Mouse (Mus musculus): Measurements from ENCODE around the gene Krtap8-1. TPM values are rescaled to one million over a fixed set of nuclear protein-coding genes. Genes with fewer than 3 reads are reported as not detected.

Gene Krtap8-1
- polyA plus RNA-seq, 1 experiment from 2014 or later, result not detected

DNA sequence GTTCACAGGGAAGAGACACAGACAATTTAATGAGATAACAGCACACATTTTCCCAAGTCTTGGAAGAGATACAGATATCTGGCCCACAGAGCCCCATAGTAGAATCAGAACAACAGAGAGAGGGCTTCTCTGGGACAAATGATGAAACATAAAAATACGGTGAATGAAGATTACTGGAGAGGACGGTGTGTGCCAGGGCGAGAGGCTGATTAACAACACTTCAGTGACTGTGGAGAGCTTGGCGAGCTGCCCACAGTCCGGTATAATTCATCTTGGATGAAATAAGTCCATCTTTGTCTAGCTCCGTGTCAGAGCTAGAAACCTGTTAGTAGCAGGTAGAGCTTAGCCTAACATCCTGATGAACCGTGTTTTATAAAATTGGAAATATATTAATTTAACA, 25.7 kb upstream of the Krtap8-1 start:
- Histone ChIP-seq H3K27ac (ENCODE audit: low read depth, low read length) (no peak overlapping the region), H3K9ac (ENCODE audit: low read length) (no peak overlapping the region), H3K4me2 (ENCODE audit: low read depth) (no peak overlapping the region), H3K9me3 (ENCODE audit: control insufficient read depth, low read length) (no peaks in the 10 kb centered on the region), H3K27me3 (ENCODE audit: control insufficient read depth, insufficient read depth, low read length) (no peaks in the 10 kb centered on the region), H3K4me3 (ENCODE audit: low read depth, low read length) (no peak overlapping the region), H3K36me3 (ENCODE audit: control insufficient read depth, insufficient read depth, low read length) (no peaks in the 10 kb centered on the region), H3K4me1 (ENCODE audit: control insufficient read depth, insufficient read depth, low read length) (no peaks in the 10 kb centered on the region)
- 89% methylated on average over 7 of the region's 7 CpGs for WGBS
- DNase-seq (ENCODE audit: low spot score) (no peak), ATAC-seq (ENCODE audit: insufficient read depth, low FRiP score, low TSS enrichment) (no peak)

GRCm38 (mm10) chr16:89508223-89508622, 20.5 kb upstream of the Krtap8-1 start, which contains the start of gene Krtap7-1:
TSS of gene Krtap7-1 (minus strand) at chr16:89508323.
- Histone ChIP-seq H3K9ac (ENCODE audit: low read length) (no peak within 1 kb of the TSS), H3K27me3 (ENCODE audit: control insufficient read depth, insufficient read depth, low read length) (no peaks in the 10 kb centered on the region), H3K36me3 (ENCODE audit: control insufficient read depth, insufficient read depth, low read length) (no peaks in the 10 kb centered on the region), H3K4me3 (ENCODE audit: low read depth, low read length) (no peak within 1 kb of the TSS), H3K4me1 (ENCODE audit: control insufficient read depth, insufficient read depth, low read length) (no peaks in the 10 kb centered on the region), H3K27ac (ENCODE audit: low read depth, low read length) (no peak within 1 kb of the TSS), H3K4me2 (ENCODE audit: low read depth) (no peak within 1 kb of the TSS), H3K9me3 (ENCODE audit: control insufficient read depth, low read length) (no peaks in the 10 kb centered on the region)
- ATAC-seq (ENCODE audit: insufficient read depth, low FRiP score, low TSS enrichment), result no peak
- WGBS, result 88% methylated on average over 4 of the region's 4 CpGs
- DNase-seq (ENCODE audit: low spot score), result no peak

DNA sequence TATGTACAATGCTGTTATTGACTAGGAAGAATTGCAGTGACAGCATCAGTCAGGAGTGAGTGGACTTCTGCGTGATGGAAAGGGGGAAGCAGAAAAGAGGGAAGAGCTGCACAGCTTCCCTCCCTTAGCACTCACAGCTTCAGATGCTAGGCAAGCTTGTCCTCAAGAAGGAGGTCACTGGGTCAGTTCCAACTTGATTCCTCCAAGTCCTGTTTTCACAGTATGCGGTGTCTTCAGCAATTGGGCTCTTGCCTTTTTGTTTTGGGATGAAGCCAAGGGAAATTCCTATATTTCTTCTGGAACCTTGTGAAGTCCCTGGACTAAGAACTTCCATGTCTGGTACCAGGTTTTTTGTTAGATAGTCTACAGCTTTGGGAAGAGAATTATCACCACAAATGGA, 15.8 kb upstream of the Krtap8-1 start:
- H3K4me2 ChIP-seq (ENCODE audit: low read depth), result no peak overlapping the region
- 76% methylated on average over 2 of the region's 2 CpGs for WGBS
- H3K36me3 ChIP-seq (ENCODE audit: control insufficient read depth, insufficient read depth, low read length), result no peaks in the 10 kb centered on the region
- DNase-seq (ENCODE audit: low spot score) (no peak), ATAC-seq (ENCODE audit: insufficient read depth, low FRiP score, low TSS enrichment) (no peak)
- H3K9ac ChIP-seq (ENCODE audit: low read length), result no peak overlapping the region
- no peaks in the 10 kb centered on the region for H3K4me1 ChIP-seq (ENCODE audit: control insufficient read depth, insufficient read depth, low read length)
- H3K9me3 ChIP-seq (ENCODE audit: control insufficient read depth, low read length), result no peaks in the 10 kb centered on the region
- H3K27ac ChIP-seq (ENCODE audit: low read depth, low read length), result no peak overlapping the region
- no peaks in the 10 kb centered on the region for H3K27me3 ChIP-seq (ENCODE audit: control insufficient read depth, insufficient read depth, low read length)
- no peak overlapping the region for H3K4me3 ChIP-seq (ENCODE audit: low read depth, low read length)

DNA sequence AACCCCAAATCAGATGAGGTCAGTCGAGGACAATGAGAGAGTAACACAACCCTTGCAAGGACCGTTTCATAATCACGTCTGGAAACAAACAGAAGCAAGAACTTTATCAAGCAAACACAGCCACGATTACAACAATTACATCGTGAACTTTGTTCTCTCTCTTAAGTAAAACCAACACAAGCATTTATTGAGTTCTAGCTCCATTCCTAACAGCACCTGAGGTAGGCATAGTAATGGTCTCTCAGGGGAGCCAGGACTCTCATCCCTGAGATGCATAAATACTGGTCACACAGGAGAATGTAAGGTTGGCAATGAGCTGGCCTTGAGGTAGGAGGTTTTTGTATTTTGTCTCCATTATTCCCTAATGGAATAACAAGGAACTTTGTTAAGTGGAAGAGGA, 14.1 kb upstream of the Krtap8-1 start:
- no peaks in the 10 kb centered on the region for H3K9me3 ChIP-seq (ENCODE audit: control insufficient read depth, low read length)
- no peaks in the 10 kb centered on the region for H3K4me1 ChIP-seq (ENCODE audit: control insufficient read depth, insufficient read depth, low read length)
- 93% methylated on average over 5 of the region's 5 CpGs for WGBS
- no peak overlapping the region for H3K4me3 ChIP-seq (ENCODE audit: low read depth, low read length)
- H3K36me3 ChIP-seq (ENCODE audit: control insufficient read depth, insufficient read depth, low read length), result no peaks in the 10 kb centered on the region
- ATAC-seq (ENCODE audit: insufficient read depth, low FRiP score, low TSS enrichment) (no peak), DNase-seq (ENCODE audit: low spot score) (no peak)
- H3K9ac ChIP-seq (ENCODE audit: low read length), result no peak overlapping the region
- no peak overlapping the region for H3K27ac ChIP-seq (ENCODE audit: low read depth, low read length)
- H3K4me2 ChIP-seq (ENCODE audit: low read depth), result no peak overlapping the region
- no peaks in the 10 kb centered on the region for H3K27me3 ChIP-seq (ENCODE audit: control insufficient read depth, insufficient read depth, low read length)

- Histone ChIP-seq H3K27ac (ENCODE audit: low read depth, low read length) (no peak overlapping the region), H3K4me2 (ENCODE audit: low read depth) (no peak overlapping the region), H3K36me3 (ENCODE audit: control insufficient read depth, insufficient read depth, low read length) (no peaks in the 10 kb centered on the region), H3K9me3 (ENCODE audit: control insufficient read depth, low read length) (no peaks in the 10 kb centered on the region), H3K9ac (ENCODE audit: low read length) (no peak overlapping the region), H3K4me3 (ENCODE audit: low read depth, low read length) (no peak overlapping the region), H3K27me3 (ENCODE audit: control insufficient read depth, insufficient read depth, low read length) (no peaks in the 10 kb centered on the region), H3K4me1 (ENCODE audit: control insufficient read depth, insufficient read depth, low read length) (no peaks in the 10 kb centered on the region)
- DNase-seq (ENCODE audit: low spot score) (no peak), ATAC-seq (ENCODE audit: insufficient read depth, low FRiP score, low TSS enrichment) (no peak)
- WGBS, result 89% methylated on average over 5 of the region's 5 CpGs
These were observed 9.2 kb upstream of the Krtap8-1 start for GRCm38 (mm10) chr16:89497002-89497401.

- ATAC-seq (ENCODE audit: insufficient read depth, low FRiP score, low TSS enrichment) (no peak), DNase-seq (ENCODE audit: low spot score) (no peak)
- no peak overlapping the region for H3K27ac ChIP-seq (ENCODE audit: low read depth, low read length)
These were observed 7.8 kb upstream of the Krtap8-1 start for GRCm38 (mm10) chr16:89495394-89496153.

DNA sequence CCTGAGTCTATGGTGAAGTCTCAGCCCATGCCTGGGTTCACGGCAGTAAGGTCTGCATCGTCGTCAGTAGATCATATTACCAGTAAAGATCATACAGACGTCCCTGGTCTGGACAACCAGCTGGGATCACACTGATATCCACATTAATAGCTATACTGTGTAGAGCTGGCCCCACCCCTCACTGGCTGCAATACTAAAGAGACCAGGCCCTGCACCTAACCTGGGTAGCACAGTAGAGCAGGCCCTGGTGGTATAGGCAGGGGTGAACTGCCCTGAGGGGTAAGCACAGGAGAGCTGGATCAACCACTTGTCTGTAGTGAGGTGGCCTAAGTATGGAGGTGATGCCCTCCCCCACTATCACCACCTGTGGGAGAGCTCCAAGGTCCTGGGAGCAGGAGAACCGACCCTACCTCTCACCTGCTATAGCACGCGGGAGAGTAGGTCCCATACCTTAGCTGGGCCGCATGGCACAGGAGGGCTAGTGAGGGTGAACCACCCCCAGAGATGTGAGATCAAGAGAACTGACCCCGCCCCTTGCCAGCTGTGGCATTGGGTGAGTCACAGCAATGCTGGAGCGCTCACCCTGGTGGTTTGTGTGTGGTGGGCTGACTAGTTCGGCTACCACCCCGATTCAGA, 10.0 kb downstream of the Krtap8-1 start:
- Histone ChIP-seq H3K4me2 (ENCODE audit: low read depth) (no peak overlapping the region), H3K9me3 (ENCODE audit: control insufficient read depth, low read length) (no peaks in the 10 kb centered on the region), H3K27ac (ENCODE audit: low read depth, low read length) (no peak overlapping the region), H3K4me1 (ENCODE audit: control insufficient read depth, insufficient read depth, low read length) (no peaks in the 10 kb centered on the region), H3K36me3 (ENCODE audit: control insufficient read depth, insufficient read depth, low read length) (no peaks in the 10 kb centered on the region), H3K9ac (ENCODE audit: low read length) (no peak overlapping the region), H3K4me3 (ENCODE audit: low read depth, low read length) (no peak overlapping the region), H3K27me3 (ENCODE audit: control insufficient read depth, insufficient read depth, low read length) (no peaks in the 10 kb centered on the region)
- ATAC-seq (ENCODE audit: insufficient read depth, low FRiP score, low TSS enrichment) (no peak), DNase-seq (ENCODE audit: low spot score) (no peak)
- 82% methylated on average over 12 of the region's 12 CpGs for WGBS

More at GRCm38 (mm10) chr16:89495394-89496153, 7.8 kb upstream of the Krtap8-1 start:
- no peaks in the 10 kb centered on the region for H3K36me3 ChIP-seq (ENCODE audit: control insufficient read depth, insufficient read depth, low read length)
- no peak overlapping the region for H3K4me2 ChIP-seq (ENCODE audit: low read depth)
- no peaks in the 10 kb centered on the region for H3K4me1 ChIP-seq (ENCODE audit: control insufficient read depth, insufficient read depth, low read length)
- WGBS, result 88% methylated on average over 7 of the region's 7 CpGs
- H3K9ac ChIP-seq (ENCODE audit: low read length), result no peak overlapping the region
- no peaks in the 10 kb centered on the region for H3K27me3 ChIP-seq (ENCODE audit: control insufficient read depth, insufficient read depth, low read length)
- H3K4me3 ChIP-seq (ENCODE audit: low read depth, low read length), result no peak overlapping the region
- H3K9me3 ChIP-seq (ENCODE audit: control insufficient read depth, low read length), result no peaks in the 10 kb centered on the region

GRCm38 (mm10) chr16:89461189-89461588, 26.6 kb downstream of the Krtap8-1 start:
- no peaks in the 10 kb centered on the region for H3K9me3 ChIP-seq (ENCODE audit: control insufficient read depth, low read length)
- 83% methylated on average over 5 of the region's 5 CpGs for WGBS
- H3K9ac ChIP-seq (ENCODE audit: low read length), result no peak overlapping the region
- no peaks in the 10 kb centered on the region for H3K36me3 ChIP-seq (ENCODE audit: control insufficient read depth, insufficient read depth, low read length)
- H3K27ac ChIP-seq (ENCODE audit: low read depth, low read length), result no peak overlapping the region
- H3K4me2 ChIP-seq (ENCODE audit: low read depth), result no peak overlapping the region
- no peak for ATAC-seq (ENCODE audit: insufficient read depth, low FRiP score, low TSS enrichment)
- no peak for DNase-seq (ENCODE audit: low spot score)
- no peaks in the 10 kb centered on the region for H3K4me1 ChIP-seq (ENCODE audit: control insufficient read depth, insufficient read depth, low read length)
- H3K27me3 ChIP-seq (ENCODE audit: control insufficient read depth, insufficient read depth, low read length), result no peaks in the 10 kb centered on the region
- no peak overlapping the region for H3K4me3 ChIP-seq (ENCODE audit: low read depth, low read length)
